Mouse (Mus musculus): ENCODE results near the gene Letmd1.

- TF ChIP-seq MAFK (IDR thresholded peaks at IDR 0.05; ENCODE audit: insufficient read depth, low read depth, low read length) (no peak), ZC3H11A (IDR thresholded peaks at IDR 0.05; ENCODE audit: borderline replicate concordance, low read depth, low read length) (no peak), CHD2 (IDR thresholded peaks at IDR 0.05; ENCODE audit: low read depth, low read length) (no peak)
Observed at GRCm38 (mm10) chr15:100429959-100430565, 38.8 kb upstream of the Letmd1 start.
